Mouse (Mus musculus) layer of hippocampus, postnatal 36 days (tissue): ENCODE measurements at regions not wholly inside any gene's neighbourhood (a gene's known extent, or its start where the extent isn't known, plus 50 kb on each side); places are given as distances from the start of the nearest gene placed in this dataset.

ENCODE experiments used
- DNase-seq, 2 experiments: peaks; one replicate each; pipeline ENCODE4 v3.0.0; 2022

DNA sequence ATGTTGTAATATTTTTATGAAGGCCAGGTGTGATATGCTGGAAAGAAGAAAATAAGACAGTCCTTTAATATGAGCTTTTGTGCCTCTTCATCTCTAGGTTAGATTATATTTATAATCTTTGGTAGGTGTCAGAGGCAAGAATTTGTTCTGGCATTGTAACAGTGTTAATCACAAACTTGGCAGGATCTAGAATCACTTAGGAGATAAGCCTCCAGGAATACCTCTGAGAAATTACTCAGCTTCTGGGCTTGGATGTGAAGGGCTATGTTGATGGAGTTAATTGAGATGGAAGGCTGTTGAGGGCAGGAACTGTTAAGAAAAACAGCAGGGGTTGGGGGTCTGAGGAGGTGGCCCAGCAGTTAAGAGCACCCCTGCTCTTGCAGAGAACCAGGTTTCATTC lies 394.0 kb upstream of the Camk1g start:
- DNase-seq = no peak

DNA sequence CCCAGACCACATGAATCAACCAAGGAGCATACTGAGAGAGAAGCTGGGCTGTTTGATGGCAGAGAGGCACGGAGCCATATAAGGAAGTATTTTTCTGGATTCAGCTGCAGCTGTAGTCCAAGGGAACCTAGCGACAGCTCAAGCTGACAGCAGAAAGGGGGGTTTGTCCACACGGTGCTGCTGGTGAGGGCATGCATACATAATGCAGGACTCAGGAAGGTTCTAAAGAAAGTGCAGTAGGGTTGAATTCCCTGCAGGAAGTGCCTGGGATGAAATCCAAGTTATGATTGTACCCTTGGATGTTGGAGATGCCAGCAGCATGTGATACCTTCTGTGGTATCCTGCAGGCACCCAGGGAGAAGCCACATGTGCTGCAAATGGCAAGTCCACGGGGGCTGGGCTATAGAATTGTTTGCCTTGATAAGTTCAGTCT lies 381.7 kb upstream of the Camk1g start:
- peak in 1 of 2 experiments; percentile 6 for DNase-seq

DNA sequence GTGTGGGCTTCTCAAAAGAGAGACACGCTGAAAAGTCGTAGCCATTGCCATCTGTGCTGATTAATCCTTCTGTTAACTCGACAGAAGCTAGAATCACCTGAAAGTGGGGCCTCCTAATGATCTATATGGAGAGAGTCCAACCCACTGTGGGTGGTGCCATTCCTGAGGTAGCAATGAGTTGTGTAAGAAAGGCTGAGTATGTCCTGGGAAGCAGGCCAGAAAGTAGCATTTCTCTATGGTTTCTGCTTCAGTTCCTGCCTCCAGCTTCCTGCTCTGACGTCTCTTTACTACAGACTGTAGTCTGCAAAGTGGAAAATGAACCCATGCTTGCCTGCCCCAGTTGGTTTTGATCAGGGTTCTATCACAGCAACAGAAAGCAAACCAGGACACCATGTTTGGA lies 380.8 kb upstream of the Camk1g start:
- no peak for DNase-seq

DNA sequence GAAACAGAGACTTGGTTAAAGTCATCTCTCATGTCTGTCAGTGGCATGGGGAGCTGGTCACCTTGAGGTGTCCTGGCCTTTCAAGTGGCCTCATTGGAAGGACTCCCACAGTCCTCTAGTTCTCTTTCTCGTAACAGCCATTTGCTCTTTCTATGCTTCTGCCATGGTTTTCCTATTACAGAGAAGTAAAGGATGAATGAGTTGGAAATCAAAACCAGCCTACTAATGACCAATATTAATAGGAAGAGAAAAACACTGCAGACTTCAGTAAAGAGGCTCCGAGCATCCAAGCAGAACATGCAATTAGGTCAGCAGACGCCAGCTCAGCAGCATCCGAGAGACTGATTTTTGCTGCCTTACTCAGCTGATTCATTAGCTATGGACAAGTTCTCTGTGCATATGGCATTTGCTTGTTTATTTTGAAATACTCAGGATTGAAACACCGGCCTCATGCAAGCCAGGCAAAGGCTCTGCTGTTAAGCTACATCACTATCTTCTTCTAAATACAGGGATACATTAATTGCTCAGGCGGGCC lies 377.4 kb upstream of the Camk1g start:
- no peak for DNase-seq

DNA sequence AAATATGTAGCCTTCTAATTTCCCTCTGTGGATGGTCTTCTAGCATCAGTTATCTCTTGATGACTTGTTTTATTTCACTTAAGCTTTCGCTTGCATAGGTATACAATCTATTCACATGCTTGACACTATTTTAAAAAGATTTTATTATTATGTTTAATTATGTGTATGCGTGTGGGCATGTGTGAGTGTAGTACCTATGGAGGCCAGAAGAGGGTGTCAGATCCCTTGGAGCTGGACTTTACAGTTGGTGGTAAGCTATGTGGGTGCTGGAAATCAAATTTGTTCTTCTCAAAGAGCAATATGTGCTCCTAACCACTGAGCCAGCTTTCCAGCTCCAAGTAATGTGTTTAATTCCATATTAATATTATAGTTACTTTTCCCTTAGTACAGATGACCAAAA lies 372.6 kb upstream of the Camk1g start:
- DNase-seq = no peak

DNA sequence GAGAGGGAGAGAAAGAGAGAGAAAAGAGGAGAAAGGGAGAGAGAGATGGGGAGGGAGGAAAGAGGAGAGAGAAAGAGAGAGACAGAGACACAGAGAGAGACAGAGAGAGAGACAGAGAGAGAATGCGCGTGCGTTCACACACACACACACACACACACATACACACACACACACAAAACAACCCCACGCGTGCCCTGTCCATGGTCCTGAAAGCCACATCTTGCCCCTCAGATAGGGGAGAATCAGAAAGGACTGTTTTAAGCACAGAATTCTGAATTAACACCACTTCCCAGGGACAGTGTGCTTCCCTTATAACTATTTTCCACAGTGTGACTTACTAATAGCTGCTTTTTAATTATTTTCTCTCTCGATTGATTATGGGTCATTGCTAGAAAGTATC lies 368.7 kb upstream of the Camk1g start:
- no peak for DNase-seq

DNA sequence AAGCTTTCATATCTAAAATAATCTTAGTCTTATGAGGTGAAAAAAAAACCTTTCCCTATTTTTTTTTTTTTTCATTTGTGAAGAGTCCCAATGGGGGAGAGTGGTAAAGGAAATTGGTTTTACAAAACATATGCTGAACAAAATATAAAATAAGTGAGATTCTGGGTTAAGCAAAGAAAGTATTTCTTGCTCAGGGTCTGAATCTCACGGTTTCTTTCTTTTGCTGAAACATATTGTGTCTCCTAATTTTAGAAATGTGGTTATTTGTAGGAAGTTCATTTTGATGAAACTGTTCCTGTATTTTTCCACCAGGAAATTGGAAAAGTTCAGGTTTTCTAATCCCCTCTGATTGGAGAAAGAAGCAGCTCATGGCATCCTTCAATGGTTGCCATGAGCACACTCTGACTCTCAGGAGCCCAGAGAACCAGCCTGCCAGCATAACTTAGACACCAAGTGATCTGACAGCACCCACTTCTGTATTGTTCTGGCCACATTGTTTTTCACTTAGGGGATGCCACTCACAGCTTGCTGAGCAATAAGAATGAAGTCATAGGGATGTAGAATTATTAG lies 365.9 kb upstream of the Camk1g start:
- no peak for DNase-seq

DNA sequence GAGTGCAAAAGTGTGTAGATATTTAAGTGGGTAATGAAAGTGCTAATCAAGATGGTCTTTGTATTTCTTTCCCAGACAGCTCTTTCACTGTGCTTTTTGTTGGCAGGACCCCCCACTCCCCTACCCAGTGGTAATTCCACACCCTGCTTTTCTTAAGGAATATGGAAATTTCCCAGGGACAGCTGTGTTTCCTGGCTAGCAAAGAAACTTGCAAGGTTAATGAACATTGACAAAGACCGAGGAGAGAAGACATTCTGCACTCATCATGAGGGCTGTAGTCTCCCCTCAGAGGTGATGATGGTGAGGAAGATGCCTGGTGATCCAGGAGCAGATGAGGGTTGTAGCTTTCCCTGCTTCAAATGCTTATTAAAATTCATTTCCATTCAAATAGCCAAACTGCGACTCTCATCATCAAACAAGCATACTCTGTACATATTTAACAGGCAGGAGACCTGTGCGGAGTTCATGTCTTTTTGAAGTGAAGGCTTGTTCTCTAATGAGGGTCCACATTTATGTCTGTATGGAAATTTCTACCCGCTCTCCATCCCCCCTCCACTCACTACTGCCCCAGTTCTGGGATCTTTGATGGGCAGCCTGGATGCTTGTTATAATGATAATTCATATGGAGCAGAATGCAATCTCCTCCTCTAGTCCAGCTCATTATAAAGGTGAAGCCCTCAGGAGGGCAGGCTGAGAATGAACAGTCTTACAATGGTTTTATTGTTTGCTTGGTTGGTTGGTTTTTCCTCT lies 364.1 kb upstream of the Camk1g start:
- DNase-seq = no peak

DNA sequence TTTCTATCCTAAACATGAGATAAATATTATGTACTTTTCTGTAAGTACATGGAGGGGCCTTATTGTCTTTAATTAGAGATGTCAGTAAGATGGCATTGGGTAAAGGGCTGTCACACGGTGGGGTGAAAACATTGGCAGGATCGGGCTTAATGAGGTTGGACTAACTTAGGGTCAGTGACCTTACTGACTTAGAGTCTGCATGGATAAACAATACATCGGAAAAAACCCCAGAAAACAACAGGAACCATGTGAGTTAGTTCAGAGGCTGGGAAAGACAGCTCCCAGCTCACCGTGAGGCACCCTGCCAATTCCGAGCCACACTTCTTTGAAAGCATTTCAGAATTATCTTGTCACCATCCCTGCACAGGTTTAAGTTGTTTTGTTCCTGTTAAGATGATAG lies 363.3 kb upstream of the Camk1g start:
- no peak for DNase-seq

DNA sequence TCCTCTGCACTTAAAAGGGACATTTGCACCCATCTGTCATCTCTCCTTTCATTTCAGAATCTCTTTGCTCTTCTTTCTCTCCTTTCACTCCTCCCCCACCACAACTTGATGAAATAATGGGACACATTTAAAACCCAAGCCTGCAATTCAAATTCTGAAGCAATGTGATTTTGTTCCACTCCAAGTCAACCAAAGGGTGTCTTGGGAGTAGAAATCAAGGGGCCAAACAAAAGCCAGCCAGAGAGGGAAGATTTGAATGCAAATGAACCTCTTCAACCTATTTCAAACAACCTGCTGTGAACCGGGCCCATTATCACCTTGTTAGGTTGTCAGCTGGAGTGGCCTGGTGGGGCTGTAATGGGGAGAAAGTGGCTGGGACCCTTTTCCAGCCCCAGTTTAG lies 362.0 kb upstream of the Camk1g start:
- no peak for DNase-seq

DNA sequence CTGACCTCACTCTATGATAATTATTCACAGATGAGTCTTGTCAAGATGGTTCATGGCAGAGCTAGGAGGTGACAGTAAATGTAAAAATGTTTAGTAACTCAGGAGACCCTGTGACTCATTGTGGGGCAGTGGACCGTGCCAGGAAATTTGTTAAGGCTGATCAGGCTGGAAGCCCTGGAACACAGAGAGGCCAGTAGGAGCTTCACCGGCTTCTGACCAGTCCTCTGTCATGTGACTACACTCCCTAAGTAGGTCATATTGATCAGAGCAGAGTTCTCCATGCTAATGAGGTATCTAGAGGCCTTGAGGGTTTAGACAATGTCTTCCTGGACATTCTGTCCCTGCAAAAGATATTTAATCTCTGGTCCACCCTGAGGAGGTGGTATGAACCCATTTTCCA lies 351.8 kb upstream of the Camk1g start:
- DNase-seq = no peak

DNA sequence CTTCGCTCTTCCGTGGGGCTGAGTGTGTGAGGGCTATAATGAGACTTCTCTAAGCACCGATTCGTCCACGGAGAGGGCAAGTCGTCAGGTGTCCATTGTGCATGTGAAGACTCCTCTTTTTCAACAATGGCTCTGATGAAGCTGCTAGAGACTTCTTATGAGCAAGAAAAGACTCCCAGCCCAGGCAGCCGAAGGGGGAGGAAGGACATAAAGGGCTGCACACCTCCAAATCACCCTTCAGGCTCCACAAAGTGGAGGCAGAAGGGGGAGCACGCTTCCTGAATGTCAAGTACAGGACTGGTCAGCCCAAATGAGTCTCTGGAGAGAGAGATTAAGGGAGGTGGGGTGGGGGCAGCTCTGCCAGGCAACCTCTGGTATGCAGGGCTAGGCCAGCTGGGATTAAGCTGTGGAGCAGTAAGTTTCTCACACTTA lies 350.3 kb upstream of the Camk1g start:
- DNase-seq = no peak

DNA sequence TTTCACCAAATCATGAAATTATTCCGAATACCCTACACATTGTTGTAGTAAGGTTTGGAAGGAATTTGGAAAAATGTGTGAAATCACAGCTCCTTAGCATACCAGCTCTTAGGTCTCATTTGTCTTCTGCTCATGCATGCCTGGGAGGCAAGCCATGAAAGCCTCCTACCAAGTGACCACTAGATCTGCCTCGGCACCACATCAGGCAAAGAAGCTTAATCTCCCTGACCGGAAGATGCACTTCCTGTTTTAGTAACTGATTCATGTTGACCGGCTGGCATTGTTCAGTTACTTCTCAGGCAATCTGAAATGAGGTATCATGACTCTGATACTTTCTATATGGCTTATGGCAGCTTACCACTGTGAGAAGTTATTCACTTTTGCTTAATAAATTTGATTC lies 345.2 kb upstream of the Camk1g start:
- DNase-seq = no peak

DNA sequence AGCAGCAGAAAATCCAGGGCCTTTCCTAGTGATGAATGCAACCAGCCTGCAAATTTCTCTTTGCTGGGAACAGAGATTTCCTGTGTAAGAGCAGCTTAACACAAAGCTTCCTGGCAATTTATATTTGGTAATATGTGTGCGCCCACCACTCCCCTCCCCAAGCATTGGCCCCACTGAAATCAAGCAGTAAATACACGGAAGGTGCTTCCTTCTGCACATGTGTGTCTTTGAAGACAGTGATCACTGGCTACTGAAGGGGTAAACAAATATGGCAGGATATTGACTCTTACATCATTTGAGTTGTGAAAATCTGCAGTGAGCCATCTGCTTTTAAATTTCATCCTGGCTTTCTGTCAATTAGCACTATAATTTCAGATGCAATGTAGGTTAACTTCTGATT lies 344.5 kb upstream of the Camk1g start:
- DNase-seq = no peak

DNA sequence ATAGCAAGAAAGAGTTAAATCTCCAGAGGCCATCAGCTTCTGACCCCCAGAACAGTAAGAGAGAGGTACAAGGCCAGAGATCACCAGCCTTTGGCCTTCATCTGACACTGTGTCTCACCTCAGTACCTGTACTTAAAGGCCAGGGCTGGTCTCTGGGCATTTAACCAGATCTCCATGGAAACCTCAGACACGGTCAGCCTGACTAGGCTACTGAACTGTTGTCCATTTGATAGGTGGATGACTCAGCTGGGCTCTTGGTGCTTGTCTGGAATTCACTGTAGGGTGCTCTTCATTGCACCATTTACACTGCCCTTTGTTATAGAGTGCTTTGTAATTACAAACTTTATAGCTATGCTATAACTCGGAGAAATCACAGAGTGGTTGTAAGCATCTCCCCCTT lies 335.1 kb upstream of the Camk1g start:
- no peak for DNase-seq

DNA sequence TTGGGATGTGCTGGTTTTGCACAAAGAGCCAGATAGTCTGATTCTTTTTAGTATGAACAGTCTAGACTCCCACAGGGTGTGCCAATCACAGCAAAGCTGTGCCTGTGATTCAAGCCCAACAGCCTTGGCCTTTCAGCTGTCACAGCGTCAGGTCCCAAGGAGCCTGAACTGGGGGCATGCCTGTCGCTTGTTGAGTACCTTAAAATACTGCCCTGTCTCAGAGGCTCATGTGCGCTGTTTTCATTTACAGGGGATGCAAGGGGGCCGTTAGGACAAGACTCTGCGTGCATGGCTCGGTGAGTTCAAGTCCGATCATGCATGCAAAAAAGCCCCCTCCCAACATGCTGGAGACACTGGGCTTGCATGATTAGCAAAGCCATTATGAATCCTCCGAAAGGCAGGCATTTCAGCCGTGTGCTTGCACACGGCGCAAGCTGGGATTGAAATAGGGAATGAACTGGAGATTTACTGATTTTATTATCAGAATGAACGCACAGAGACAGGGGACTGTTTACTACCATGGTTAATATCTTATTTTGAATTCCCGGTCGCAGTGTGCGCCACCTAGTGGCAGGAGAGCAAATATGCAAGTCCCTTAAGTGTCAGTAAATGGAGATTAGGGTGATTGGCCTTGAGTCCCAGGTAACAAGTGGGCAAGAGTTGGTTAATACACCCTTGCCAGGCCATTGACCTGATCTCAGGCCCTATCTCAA lies 332.8 kb upstream of the Camk1g start:
- DNase-seq = peak; percentile 28 to 43

DNA sequence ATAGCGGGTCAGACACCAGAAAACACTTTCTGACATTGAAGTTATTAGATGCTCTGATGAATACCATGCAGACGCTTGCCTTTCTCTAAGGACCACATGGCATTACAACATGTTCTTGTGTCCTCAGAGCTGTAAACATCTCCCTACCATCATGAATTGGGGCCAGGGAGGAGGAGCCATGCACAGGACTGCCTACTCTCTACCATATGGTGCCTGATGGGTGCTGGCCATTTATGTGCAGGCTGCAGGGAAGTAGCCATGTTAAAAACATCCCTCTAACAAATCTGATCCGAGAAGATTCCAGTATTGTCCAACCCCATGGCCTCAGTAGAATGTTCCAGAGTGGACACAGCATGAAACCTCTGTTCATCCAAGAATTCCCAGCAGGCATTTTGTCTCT lies 330.1 kb upstream of the Camk1g start:
- DNase-seq = no peak

DNA sequence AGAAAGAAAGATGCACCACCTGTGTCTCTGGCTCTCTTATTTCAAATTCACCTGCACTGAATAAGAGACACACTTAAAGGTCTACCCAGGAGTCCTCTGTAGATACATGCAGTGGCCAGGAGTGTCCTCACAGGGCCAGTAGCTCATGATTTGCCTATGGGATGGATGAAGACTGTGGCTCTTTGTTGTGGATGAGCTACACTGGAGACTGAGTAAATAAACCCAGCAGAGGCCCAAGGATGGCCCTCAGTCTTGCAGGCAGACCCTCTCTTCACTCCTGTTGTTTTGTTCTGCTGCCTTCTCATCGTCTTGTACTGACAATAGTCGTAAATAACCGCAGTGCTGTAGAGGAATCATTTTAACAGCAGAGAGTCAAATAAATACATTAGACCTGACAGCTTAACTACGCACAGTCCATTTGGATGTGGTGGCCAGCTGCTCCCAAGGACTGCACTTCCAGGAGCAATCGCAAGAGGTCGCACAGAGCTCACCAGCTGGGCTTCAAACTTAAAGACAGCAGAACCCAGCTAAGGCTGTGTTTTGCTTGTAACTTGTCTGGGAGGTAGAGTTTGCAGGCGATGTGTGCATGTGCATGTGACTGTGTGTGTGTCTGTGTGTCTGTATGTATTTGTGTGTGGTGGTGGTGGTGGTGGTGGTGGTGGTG lies 328.6 kb upstream of the Camk1g start:
- DNase-seq = peak; percentile 72

DNA sequence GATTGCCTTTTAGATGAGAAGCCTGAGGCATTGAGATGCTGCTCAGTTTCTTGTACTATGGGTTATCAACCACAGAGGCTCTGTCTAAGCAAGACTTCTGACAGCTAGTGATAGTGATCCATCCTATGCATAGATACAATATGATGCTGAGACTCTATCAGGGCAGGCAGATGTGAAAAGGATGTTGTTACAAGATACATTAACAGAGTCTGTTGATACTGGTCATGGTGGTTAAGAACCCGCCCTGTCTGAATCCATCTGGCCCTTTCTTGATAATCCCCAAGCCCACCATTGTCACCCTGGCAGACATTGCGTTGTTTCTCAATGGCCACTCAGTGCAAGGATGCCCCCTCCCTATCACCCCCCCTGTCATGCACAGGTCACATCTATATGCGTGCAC lies 327.8 kb upstream of the Camk1g start:
- DNase-seq = no peak

DNA sequence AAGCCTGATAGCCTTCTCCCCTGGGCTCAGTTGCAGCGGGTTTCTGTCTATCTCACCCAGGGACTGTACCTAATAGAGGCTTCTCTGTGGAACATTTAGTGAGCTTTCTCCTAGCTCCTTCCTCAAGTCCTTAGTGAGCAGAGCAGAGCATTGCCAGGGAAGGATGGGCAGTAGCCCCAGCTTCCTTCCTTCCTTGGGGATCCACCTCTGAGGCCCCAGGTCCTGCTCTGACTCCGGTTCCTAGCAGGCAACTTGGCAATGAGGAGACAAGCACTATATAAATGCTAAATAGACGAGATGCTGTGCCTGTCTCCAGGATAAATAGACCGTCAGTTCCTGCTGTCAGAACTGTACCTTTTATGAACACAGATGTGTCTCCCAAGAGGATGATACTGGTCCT lies 326.9 kb upstream of the Camk1g start:
- no peak for DNase-seq

DNA sequence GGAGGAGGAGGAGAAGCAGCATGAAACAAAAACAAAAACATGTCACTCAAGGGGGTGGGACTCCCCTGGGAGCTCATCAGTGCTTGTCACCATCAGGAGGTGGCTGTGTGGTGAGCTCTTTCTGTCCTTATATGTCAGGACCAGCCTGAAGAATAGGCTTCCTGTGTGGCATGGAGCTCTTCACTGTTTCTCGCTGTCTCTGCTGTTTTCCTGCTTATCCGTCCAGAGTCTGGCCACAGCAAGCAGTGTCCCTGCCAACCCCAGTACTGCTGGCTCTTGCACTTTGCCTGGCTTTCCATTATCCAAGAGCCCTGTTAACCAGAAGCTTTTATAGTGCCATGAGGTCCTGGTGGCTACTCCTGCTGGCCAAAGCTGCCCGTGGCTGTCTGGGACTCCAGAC lies 322.9 kb upstream of the Camk1g start:
- DNase-seq = no peak

DNA sequence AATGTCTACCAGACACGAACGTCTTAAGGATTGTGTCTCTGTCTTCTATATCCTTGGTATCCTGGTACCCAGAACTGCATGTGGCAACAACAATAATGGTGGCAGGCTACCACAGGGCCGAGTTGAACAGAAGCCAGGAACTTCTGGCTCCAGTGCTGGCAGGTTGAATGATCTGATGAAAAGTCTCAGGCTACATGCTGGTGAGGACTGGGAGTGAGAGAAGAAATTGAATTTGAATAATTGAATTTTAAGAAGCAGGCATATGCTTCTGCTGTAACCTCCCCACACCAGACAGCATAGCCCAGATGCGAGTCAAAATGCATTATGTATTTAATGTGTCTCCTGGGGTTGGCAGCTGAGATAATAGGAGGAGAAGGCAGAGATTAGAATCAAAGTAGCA lies 319.5 kb upstream of the Camk1g start:
- no peak for DNase-seq

DNA sequence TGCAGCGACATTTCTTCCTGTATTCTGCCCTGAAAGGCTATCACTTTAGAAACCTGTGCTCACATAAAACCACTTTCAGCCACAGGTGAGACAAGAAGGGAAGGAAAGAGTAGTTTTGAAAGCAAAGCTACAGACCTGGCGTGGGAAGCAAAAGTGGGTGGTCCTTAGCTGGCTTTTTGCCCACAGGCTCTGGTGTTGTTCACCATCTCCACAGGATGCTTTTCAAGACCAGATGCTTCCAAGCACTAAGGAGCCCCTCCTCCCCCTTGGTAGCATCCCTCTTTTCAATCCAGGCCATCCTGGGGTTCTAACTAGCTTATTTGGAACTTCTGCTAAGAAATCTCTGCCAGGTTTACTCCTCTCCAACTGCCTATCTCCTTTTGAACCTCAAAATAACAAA lies 312.8 kb upstream of the Camk1g start:
- no peak for DNase-seq
